Mouse (Mus musculus): Measurements from ENCODE around the gene Atcay. TPM values are rescaled to one million over a fixed set of nuclear protein-coding genes. Genes with fewer than 3 reads are reported as not detected.
"Not testable (repeated sequence)": the region's sequence is repeated elsewhere in the genome, so short reads cannot be mapped to it uniquely, and the experiment has no call there.

Gene Atcay
- polyA plus RNA-seq, 2 experiments from 2014 or later = 4.0 to 5.0 TPM

GRCm38 (mm10) chr10:81178927-81179326 lies 51.7 kb downstream of the Atcay start:
- no peak for ATAC-seq

GRCm38 (mm10) chr10:81177958-81178712 lies 52.5 kb downstream of the Atcay start:
- ATAC-seq = no peak

- no peak for ATAC-seq
These were observed 53.1 kb downstream of the Atcay start for GRCm38 (mm10) chr10:81177491-81177925.

GRCm38 (mm10) chr10:81176466-81177271 lies 54.0 kb downstream of the Atcay start, which contains the start of gene Eef2:
Gene Eef2 (plus strand): TSS chr10:81176631.
- peak; percentile 60 for ATAC-seq

GRCm38 (mm10) chr10:81175936-81176465 lies 54.6 kb downstream of the Atcay start:
- no peak for ATAC-seq

GRCm38 (mm10) chr10:81175345-81175701 lies 55.3 kb downstream of the Atcay start:
- ATAC-seq = not testable (repeated sequence)

GRCm38 (mm10) chr10:81174617-81175344 lies 55.9 kb downstream of the Atcay start:
- peak; percentile 47 for ATAC-seq

- peak; percentile 24 for ATAC-seq
These were observed 57.5 kb downstream of the Atcay start for GRCm38 (mm10) chr10:81173132-81173531.

- peak; percentile 36 for ATAC-seq
These were observed 61.2 kb downstream of the Atcay start for GRCm38 (mm10) chr10:81169411-81169900.

GRCm38 (mm10) chr10:81168521-81169244 lies 62.0 kb downstream of the Atcay start:
- peak; percentile 41 for ATAC-seq

- peak; percentile 32 for ATAC-seq
These were observed 62.6 kb downstream of the Atcay start for GRCm38 (mm10) chr10:81168087-81168431.

- peak; percentile 69 for ATAC-seq
These were observed 63.2 kb downstream of the Atcay start, which contains the start of gene Pias4 for GRCm38 (mm10) chr10:81167200-81168086. Gene Pias4 (minus strand): TSS chr10:81167923.

GRCm38 (mm10) chr10:81165118-81165517 lies 65.5 kb downstream of the Atcay start:
- no peak for ATAC-seq

- no peak for ATAC-seq
These were observed 68.3 kb downstream of the Atcay start for GRCm38 (mm10) chr10:81162318-81162652.

- ATAC-seq = no peak
These were observed 68.9 kb downstream of the Atcay start for GRCm38 (mm10) chr10:81161602-81162317.

GRCm38 (mm10) chr10:81154736-81155135 lies 75.9 kb downstream of the Atcay start:
- no peak for ATAC-seq
